Mouse (Mus musculus) embryonic fibroblast, embryonic 13.5 days (primary cell): ENCODE results near the gene Gm20604. TPM values are rescaled to one million over a fixed set of nuclear protein-coding genes. Genes with fewer than 3 reads are reported as not detected.

Source experiments
- H3K27ac ChIP-seq: 2 replicates; pipeline ENCODE4 v1.5.1; 2012; ENCODE audit warnings: low read length, control low read depth, inconsistent platforms; ENCODE audit not compliant: insufficient read depth
- H3K4me1 ChIP-seq: 2 replicates; pipeline ENCODE4 v1.6.1; 2011; ENCODE audit warnings: low read length; ENCODE audit not compliant: control insufficient read depth, insufficient read depth
- H3K4me3 ChIP-seq: 2 replicates; pipeline ENCODE4 v1.5.1; 2011; ENCODE audit warnings: mild to moderate bottlenecking, control low read depth, low read length; ENCODE audit not compliant: insufficient read depth
- CTCF ChIP-seq: IDR thresholded peaks from 2 replicates; pipeline ENCODE4 v1.5.1; 2011; ENCODE audit warnings: mild to moderate bottlenecking, control low read depth, low read length, moderate library complexity, borderline replicate concordance; ENCODE audit not compliant: insufficient read depth
- POLR2A ChIP-seq: IDR thresholded peaks from 2 replicates; pipeline ENCODE4 v1.6.1; 2011; ENCODE audit warnings: low read depth, mild to moderate bottlenecking, control low read depth, low read length, moderate library complexity
- polyA plus RNA-seq: library from polyadenylated mRNA; stranded (reverse); fragments of >200 nt; gene quantifications from 2 replicates; pipeline ENCODE4 v1.2.4, GENCODE M21; 2011; ENCODE audit warnings: low read depth; ENCODE audit not compliant: missing spikeins, insufficient read length

The Gm20604 gene
- polyA plus RNA-seq, 1 experiment = 15.9 TPM

GRCm38 (mm10) chr12:102702356-102703110, 55.9 kb downstream of the Gm20604 start:
- Histone ChIP-seq H3K4me1 (no peaks in the 10 kb centered on the region), H3K4me3 (0 out of 2 replicates have a peak overlapping the region, but pooled peaks have one; percentile 5), H3K27ac (0 out of 2 replicates have a peak overlapping the region, but pooled peaks have one; percentile 27)
- TF ChIP-seq CTCF = no peak

- no peak overlapping the region for H3K4me3 ChIP-seq
- H3K4me1 ChIP-seq = no peaks in the 10 kb centered on the region
- TF ChIP-seq CTCF = no peak
- no peak overlapping the region for H3K27ac ChIP-seq
Observed at GRCm38 (mm10) chr12:102701691-102702207, 56.7 kb downstream of the Gm20604 start.

GRCm38 (mm10) chr12:102700453-102700852, 58.0 kb downstream of the Gm20604 start:
- TF ChIP-seq CTCF (no peak), POLR2A (no peak)
- H3K27ac ChIP-seq = no peak overlapping the region
- no peaks in the 10 kb centered on the region for H3K4me1 ChIP-seq
- no peak overlapping the region for H3K4me3 ChIP-seq

- Histone ChIP-seq H3K4me3 (no peak overlapping the region), H3K27ac (no peak overlapping the region), H3K4me1 (no peaks in the 10 kb centered on the region)
- TF ChIP-seq CTCF = no peak
- no peak for TF ChIP-seq POLR2A
Observed at GRCm38 (mm10) chr12:102699156-102699555, 59.3 kb downstream of the Gm20604 start.

- H3K4me3 ChIP-seq = no peak overlapping the region
- H3K4me1 ChIP-seq = no peaks in the 10 kb centered on the region
- H3K27ac ChIP-seq = no peak overlapping the region
- TF ChIP-seq CTCF (no peak), POLR2A (no peak)
Observed at GRCm38 (mm10) chr12:102698089-102698684, 60.3 kb downstream of the Gm20604 start.

- H3K4me3 ChIP-seq = no peak overlapping the region
- no peaks in the 10 kb centered on the region for H3K4me1 ChIP-seq
- H3K27ac ChIP-seq = no peak overlapping the region
- TF ChIP-seq POLR2A = no peak
- no peak for TF ChIP-seq CTCF
Observed at GRCm38 (mm10) chr12:102697381-102697780, 61.1 kb downstream of the Gm20604 start.

GRCm38 (mm10) chr12:102696635-102697354, 61.7 kb downstream of the Gm20604 start:
- TF ChIP-seq CTCF (no peak), POLR2A (no peak)
- H3K4me3 ChIP-seq = no peak overlapping the region
- no peaks in the 10 kb centered on the region for H3K4me1 ChIP-seq
- H3K27ac ChIP-seq = no peak overlapping the region

- TF ChIP-seq POLR2A = no peak
- no peak for TF ChIP-seq CTCF
- no peaks in the 10 kb centered on the region for H3K4me1 ChIP-seq
- H3K27ac ChIP-seq = no peak overlapping the region
- H3K4me3 ChIP-seq = no peak overlapping the region
Observed at GRCm38 (mm10) chr12:102695369-102696239, 62.9 kb downstream of the Gm20604 start.

- no peaks in the 10 kb centered on the region for H3K4me1 ChIP-seq
- no peak for TF ChIP-seq POLR2A
- H3K4me3 ChIP-seq = no peak overlapping the region
- H3K27ac ChIP-seq = no peak overlapping the region
Observed at GRCm38 (mm10) chr12:102691761-102692160, 66.7 kb downstream of the Gm20604 start.

Other genes starting within 250 kb of the Gm20604 start
- gene Chga, start 203.7 kb downstream of the Gm20604 start, polyA plus RNA-seq = not detected in 2 replicates
- gene Itpk1, start 53.7 kb downstream of the Gm20604 start, polyA plus RNA-seq = 2.7 and 5.0 TPM in 2 replicates
- 2.7 and 3.3 TPM in 2 replicates for gene Moap1, start 15.0 kb downstream of the Gm20604 start, polyA plus RNA-seq
- 4.8 and 5.0 TPM in 2 replicates for gene Tmem251, start 14.9 kb downstream of the Gm20604 start, polyA plus RNA-seq
- gene Gm28051, start 907 bp downstream of the Gm20604 start, polyA plus RNA-seq = not detected in 2 replicates
- gene Gon7, start 869 bp downstream of the Gm20604 start, polyA plus RNA-seq = 5.4 and 7.0 TPM in 2 replicates
- 28.8 and 35.5 TPM in 2 replicates for gene Ubr7, start 705 bp downstream of the Gm20604 start, polyA plus RNA-seq
- 53.2 and 55.2 TPM in 2 replicates for gene Btbd7, start 119.8 kb upstream of the Gm20604 start, polyA plus RNA-seq
- not detected in 2 replicates for gene Cox8c, start 140.6 kb upstream of the Gm20604 start, polyA plus RNA-seq
- gene Unc79, start 190.2 kb upstream of the Gm20604 start, polyA plus RNA-seq = not detected in 2 replicates